ENCODE assay signal across 9 mouse cellular contexts in genomic region chr12:112096051-112096732, GRCm38 (mm10). TPM values are rescaled to one million over a fixed set of nuclear protein-coding genes. Genes with fewer than 3 reads are reported as not detected.
DNase-seq lines count a peak whose midpoint lies in the region; TF ChIP-seq lines count a peak whose summit lies in the region.
"Had no signal": no experiment of that assay in that cellular context is flagged by ENCODE, and none has a peak within 500 bp of the region (broad histone marks: within the 10 kb centered on the region; RNA-seq: fewer than 3 reads in every experiment).

No protein-coding gene starts in this region.

- TF ChIP-seq CTCF in liver, adult 2 months (IDR thresholded peaks at IDR 0.05; ENCODE audit: low read depth, low read length): no peak
- no peak for TF ChIP-seq CTCF in layer of hippocampus, adult 2 months (conservative IDR thresholded peaks at IDR 0.05)

- H3K4me1 ChIP-seq in liver, adult 2 months (ENCODE audit: control insufficient read depth, insufficient read depth, low read length): peaks cover 19% of the 10 kb centered on the region
- H3K4me1 ChIP-seq: neural tube, embryonic 12.5 days had no signal

- H3K4me3 ChIP-seq in liver, adult 2 months (ENCODE audit: insufficient read depth, low read depth, low read length): no peak overlapping the region
- no peak overlapping the region for H3K4me3 ChIP-seq in layer of hippocampus, adult 2 months
- H3K4me3 ChIP-seq: neural tube, embryonic 12.5 days had no signal

- peak overlapping the region; percentile 32 for H3K9ac ChIP-seq in liver, adult 2 months (ENCODE audit: low read depth, low read length)
- H3K9ac ChIP-seq: neural tube, embryonic 12.5 days had no signal

- no peak for TF ChIP-seq POLR2A in liver, adult 2 months (IDR thresholded peaks at IDR 0.05; ENCODE audit: extremely low read depth, insufficient read depth, low read length)

- no peaks in the 10 kb centered on the region for H3K36me3 ChIP-seq in liver, adult 2 months (ENCODE audit: control insufficient read depth, insufficient read depth, low read length)
- H3K36me3 ChIP-seq: neural tube, embryonic 12.5 days had no signal

- H3K27ac ChIP-seq in liver, adult 2 months (replicated peaks; ENCODE audit: insufficient read depth, low read depth, low read length): peak overlapping the region; percentile 88
- H3K27ac ChIP-seq in layer of hippocampus, adult 2 months: no peak overlapping the region
- H3K27ac ChIP-seq: neural tube, embryonic 12.5 days had no signal

- peak; percentile 100 for DNase-seq in liver, adult 2 months (ENCODE audit: extremely low read depth, low read depth, low spot score)
- no peak for DNase-seq in liver
- peak; percentile 92 for DNase-seq in fibroblast of lung, adult 2 months (ENCODE audit: low read depth)
- peak; percentile 65 to 74 for DNase-seq in kidney, postnatal 25 days
- DNase-seq in skeletal muscle tissue, adult 2 months (ENCODE audit: low read depth, low spot score): peak; percentile 79
- DNase-seq in layer of hippocampus, adult 2 months (ENCODE audit: low spot score in 2 of 2): no peak
- no peak for DNase-seq in urinary bladder, postnatal 4 days (ENCODE audit: low spot score in 2 of 2)
- DNase-seq in spleen, adult 12 weeks (ENCODE audit: low spot score): no peak

- no peaks in the 10 kb centered on the region for H3K27me3 ChIP-seq in liver, adult 2 months (ENCODE audit: control insufficient read depth, insufficient read depth, low read length)
- H3K27me3 ChIP-seq: neural tube, embryonic 12.5 days had no signal

- no peaks in the 10 kb centered on the region for H3K79me2 ChIP-seq in liver, adult 2 months (ENCODE audit: control insufficient read depth, insufficient read depth, low read length)

- 12% methylated on average over 13 of the region's 13 CpGs for WGBS in liver, adult 2 months

RNA-seq across cellular contexts. Expression of gene Aspg, which starts 10.3 kb away (rescaled TPM):
- total RNA-seq in liver, adult 2 months (2014; rRNA removed): 162 and 179 TPM in 2 replicates
- 398 and 612 TPM in 2 replicates for polyA plus RNA-seq in liver, adult 2 months (2012; rRNA removed)
- total RNA-seq in layer of hippocampus, adult 2 months (2021): 1 to 10 TPM; 1.4 to 3.4 TPM

RNA-seq across cellular contexts. Expression of gene Kif26a, which starts 49.8 kb away (rescaled TPM):
- total RNA-seq in liver, adult 2 months (2014; rRNA removed): 0.27 and 0.28 TPM in 2 replicates
- polyA plus RNA-seq in liver, adult 2 months (2012; rRNA removed): 0.77 and 0.84 TPM in 2 replicates
- 1 to 10 TPM; 5.0 to 5.8 TPM for total RNA-seq in layer of hippocampus, adult 2 months (2021)

Comparison
In these comparisons a context has a peak if more than half of its experiments do, and no peak if none do; other contexts are left out.
1. DNase-seq: peak in liver, adult 2 months (single experiment), fibroblast of lung, adult 2 months (single experiment), kidney, postnatal 25 days (2 of 2) and skeletal muscle tissue, adult 2 months (single experiment); none in liver (single experiment), layer of hippocampus, adult 2 months (0 of 2), urinary bladder, postnatal 4 days (0 of 2) and spleen, adult 12 weeks (single experiment).
2. RNA of gene Aspg, which starts 10.3 kb away (total RNA-seq): 162 to 179 TPM in liver, adult 2 months; 1.4 to 3.4 TPM in layer of hippocampus, adult 2 months; every median in the first group is over 10 times any median in the second.